Mouse (Mus musculus): ENCODE data around the gene Sec62. TPM values are rescaled to one million over a fixed set of nuclear protein-coding genes. Genes with fewer than 3 reads are reported as not detected.

Gene Sec62
- polyA plus RNA-seq, 1 experiment from 2014 or later = 72.1 TPM

- peaks cover 8% of the 10 kb centered on the region; the same call in 1 of the 2 replicates for H3K36me3 ChIP-seq (ENCODE audit: control insufficient read depth, insufficient read depth, low read length)
Measured at GRCm38 (mm10) chr3:30802171-30802570, 9.5 kb downstream of the Sec62 start.

DNA sequence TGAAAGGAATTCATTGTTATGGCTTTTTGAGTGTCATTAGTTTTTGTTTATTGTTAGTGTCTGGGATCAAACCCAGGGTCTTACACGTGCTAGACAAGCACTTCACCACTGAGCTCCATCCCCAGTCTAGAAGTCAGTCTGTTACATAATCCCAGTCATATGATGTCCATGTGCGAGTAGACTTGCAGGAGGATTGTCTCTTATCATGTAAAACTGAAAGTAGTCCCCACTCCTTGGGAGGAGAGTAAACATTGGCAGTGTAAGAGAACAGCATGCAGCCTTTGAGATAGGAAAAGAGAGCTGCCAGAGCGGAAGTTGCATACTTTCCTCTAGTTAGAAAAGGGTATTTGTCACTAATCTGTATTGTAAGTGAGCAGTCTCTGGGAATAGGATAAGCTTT lies 20.2 kb downstream of the Sec62 start:
- H3K36me3 ChIP-seq (ENCODE audit: control insufficient read depth, insufficient read depth, low read length) = peaks cover 11% of the 10 kb centered on the region
- no peaks in the 10 kb centered on the region for H3K4me1 ChIP-seq (ENCODE audit: control insufficient read depth, insufficient read depth, low read length)
- no peak overlapping the region for H3K9ac ChIP-seq (ENCODE audit: low read length)
- no peak overlapping the region for H3K4me2 ChIP-seq (ENCODE audit: low read depth, severe bottlenecking)
- WGBS = 84% methylated on average over 3 of the region's 3 CpGs
- DNase-seq (ENCODE audit: low spot score) (no peak), ATAC-seq (ENCODE audit: insufficient number of reproducible peaks, low FRiP score, low TSS enrichment, low read depth) (no peak)
- no peaks in the 10 kb centered on the region for H3K27me3 ChIP-seq (ENCODE audit: control insufficient read depth, insufficient read depth, low read length)
- no peaks in the 10 kb centered on the region for H3K9me3 ChIP-seq (ENCODE audit: control insufficient read depth, low read length)
- H3K4me3 ChIP-seq (ENCODE audit: low read depth, low read length) = no peak overlapping the region
- H3K27ac ChIP-seq (replicated peaks; ENCODE audit: low read depth, low read length) = no peak overlapping the region

More at GRCm38 (mm10) chr3:30802171-30802570, 9.5 kb downstream of the Sec62 start:
- Histone ChIP-seq H3K4me1 (ENCODE audit: control insufficient read depth, insufficient read depth, low read length) (no peaks in the 10 kb centered on the region), H3K9ac (ENCODE audit: low read length) (no peak overlapping the region), H3K27me3 (ENCODE audit: control insufficient read depth, insufficient read depth, low read length) (no peaks in the 10 kb centered on the region), H3K4me3 (ENCODE audit: low read depth, low read length) (no peak overlapping the region), H3K4me2 (ENCODE audit: low read depth, severe bottlenecking) (no peak overlapping the region), H3K27ac (replicated peaks; ENCODE audit: low read depth, low read length) (no peak overlapping the region), H3K9me3 (ENCODE audit: control insufficient read depth, low read length) (no peaks in the 10 kb centered on the region)
- DNase-seq (ENCODE audit: low spot score) = no peak
- ATAC-seq (ENCODE audit: insufficient number of reproducible peaks, low FRiP score, low TSS enrichment, low read depth) = no peak
- WGBS = 95% methylated on average over 3 of the region's 3 CpGs

DNA sequence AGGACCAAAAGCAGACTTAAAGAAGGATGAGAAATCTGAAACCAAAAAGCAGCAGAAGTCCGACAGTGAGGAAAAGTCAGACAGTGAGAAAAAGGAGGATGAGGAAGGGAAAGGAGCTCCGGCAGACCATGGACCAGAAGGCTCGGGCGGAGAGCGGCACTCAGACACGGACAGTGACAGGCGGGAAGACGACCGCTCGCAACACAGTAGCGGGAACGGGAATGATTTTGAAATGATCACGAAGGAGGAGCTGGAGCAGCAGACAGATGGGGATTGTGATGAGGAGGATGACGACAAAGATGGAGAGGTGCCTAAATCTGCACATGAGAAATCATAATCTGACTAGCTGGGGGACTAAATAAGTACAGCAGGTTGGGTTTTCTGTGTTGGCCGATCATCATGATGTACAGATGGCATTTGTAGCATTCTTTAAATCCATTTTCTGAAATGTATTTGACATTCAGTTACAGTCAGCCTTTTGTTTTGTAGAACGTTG lies 26.0 kb downstream of the Sec62 start:
- no peak for DNase-seq (ENCODE audit: low spot score)
- no peaks in the 10 kb centered on the region for H3K27me3 ChIP-seq (ENCODE audit: control insufficient read depth, insufficient read depth, low read length)
- H3K36me3 ChIP-seq (ENCODE audit: control insufficient read depth, insufficient read depth, low read length) = peaks cover 9% of the 10 kb centered on the region
- 96% methylated on average over 16 of the region's 16 CpGs for WGBS
- no peak for ATAC-seq (ENCODE audit: insufficient number of reproducible peaks, low FRiP score, low TSS enrichment, low read depth)
- H3K4me3 ChIP-seq (ENCODE audit: low read depth, low read length) = no peak overlapping the region
- H3K4me1 ChIP-seq (ENCODE audit: control insufficient read depth, insufficient read depth, low read length) = no peaks in the 10 kb centered on the region
- H3K9ac ChIP-seq (ENCODE audit: low read length) = no peak overlapping the region
- H3K4me2 ChIP-seq (ENCODE audit: low read depth, severe bottlenecking) = no peak overlapping the region
- no peak overlapping the region for H3K27ac ChIP-seq (replicated peaks; ENCODE audit: low read depth, low read length)
- no peaks in the 10 kb centered on the region for H3K9me3 ChIP-seq (ENCODE audit: control insufficient read depth, low read length)

DNA sequence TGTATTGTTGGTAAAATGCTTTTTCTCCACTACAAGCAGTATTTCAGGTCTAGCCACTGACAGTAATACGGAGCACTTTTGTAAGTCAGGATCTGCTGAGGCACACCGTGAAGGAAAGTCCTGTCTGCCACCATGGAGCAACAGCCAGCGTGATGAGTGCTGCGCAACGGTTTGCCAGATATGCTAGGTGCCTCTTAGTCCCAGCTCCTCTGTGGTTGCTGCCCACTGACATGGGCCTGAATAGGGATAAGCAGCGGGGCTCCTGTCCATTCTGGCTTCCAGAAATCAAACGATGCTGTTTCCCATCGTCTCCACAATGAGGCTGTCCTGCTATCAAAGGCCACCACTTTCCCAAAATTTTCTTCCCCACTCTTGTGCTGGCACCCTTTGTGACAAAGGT lies 29.5 kb downstream of the Sec62 start:
- Histone ChIP-seq H3K9ac (ENCODE audit: low read length) (no peak overlapping the region), H3K36me3 (ENCODE audit: control insufficient read depth, insufficient read depth, low read length) (peaks cover 7% of the 10 kb centered on the region; the same call in 1 of the 2 replicates), H3K9me3 (ENCODE audit: control insufficient read depth, low read length) (no peaks in the 10 kb centered on the region), H3K27ac (replicated peaks; ENCODE audit: low read depth, low read length) (no peak overlapping the region), H3K27me3 (ENCODE audit: control insufficient read depth, insufficient read depth, low read length) (no peaks in the 10 kb centered on the region), H3K4me2 (ENCODE audit: low read depth, severe bottlenecking) (no peak overlapping the region), H3K4me3 (ENCODE audit: low read depth, low read length) (no peak overlapping the region), H3K4me1 (ENCODE audit: control insufficient read depth, insufficient read depth, low read length) (no peaks in the 10 kb centered on the region)
- no peak for DNase-seq (ENCODE audit: low spot score)
- 93% methylated on average over 8 of the region's 8 CpGs for WGBS
- ATAC-seq (ENCODE audit: insufficient number of reproducible peaks, low FRiP score, low TSS enrichment, low read depth) = no peak

GRCm38 (mm10) chr3:30826069-30826468 lies 33.4 kb downstream of the Sec62 start:
- Histone ChIP-seq H3K9me3 (ENCODE audit: control insufficient read depth, low read length) (peaks cover under 1% of the 10 kb centered on the region; the same call in 1 of the 2 replicates), H3K4me2 (ENCODE audit: low read depth, severe bottlenecking) (no peak overlapping the region), H3K4me1 (ENCODE audit: control insufficient read depth, insufficient read depth, low read length) (no peaks in the 10 kb centered on the region), H3K9ac (ENCODE audit: low read length) (no peak overlapping the region), H3K4me3 (ENCODE audit: low read depth, low read length) (no peak overlapping the region), H3K36me3 (ENCODE audit: control insufficient read depth, insufficient read depth, low read length) (no peaks in the 10 kb centered on the region), H3K27ac (replicated peaks; ENCODE audit: low read depth, low read length) (no peak overlapping the region), H3K27me3 (ENCODE audit: control insufficient read depth, insufficient read depth, low read length) (no peaks in the 10 kb centered on the region)
- WGBS = 96% methylated on average over 5 of the region's 5 CpGs
- ATAC-seq (ENCODE audit: insufficient number of reproducible peaks, low FRiP score, low TSS enrichment, low read depth) (no peak), DNase-seq (ENCODE audit: low spot score) (no peak)

DNA sequence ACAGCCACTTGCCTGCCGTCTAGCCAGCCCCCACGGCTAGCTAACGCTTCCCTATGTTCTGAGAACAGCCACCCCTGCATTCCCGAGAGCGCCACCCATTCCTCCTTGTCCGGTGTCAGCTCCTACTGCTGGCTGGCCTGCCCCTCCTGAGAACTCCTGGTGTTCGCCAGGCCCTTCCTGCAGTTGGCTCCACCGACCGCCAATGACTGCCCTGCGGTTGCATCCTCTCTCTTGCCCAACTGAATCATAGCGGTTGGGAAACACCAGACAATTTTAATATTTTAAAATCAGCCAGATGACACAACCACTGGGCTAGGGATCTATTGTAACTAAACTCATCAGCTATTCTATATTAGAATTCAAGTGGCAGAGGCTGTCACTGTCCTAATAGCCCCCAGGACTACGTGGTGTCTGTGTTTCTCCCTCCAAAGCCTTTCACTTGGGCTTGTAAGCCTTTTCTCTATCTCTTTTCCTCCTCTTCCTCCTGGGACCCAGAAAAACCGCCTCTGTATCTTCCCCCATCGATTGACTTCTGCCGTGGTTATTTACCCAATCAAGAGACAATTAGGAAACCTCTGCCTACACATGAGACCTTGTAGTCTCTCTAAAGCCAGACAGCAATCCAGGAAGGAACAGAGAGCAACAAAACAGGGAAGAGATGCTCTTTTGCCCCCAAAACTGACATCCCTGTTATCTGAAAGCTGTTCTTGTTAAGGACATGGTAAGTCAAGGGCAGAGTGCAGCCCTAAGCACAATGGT lies 39.4 kb downstream of the Sec62 start:
- Histone ChIP-seq H3K4me1 (ENCODE audit: control insufficient read depth, insufficient read depth, low read length) (no peaks in the 10 kb centered on the region), H3K36me3 (ENCODE audit: control insufficient read depth, insufficient read depth, low read length) (no peaks in the 10 kb centered on the region), H3K9me3 (ENCODE audit: control insufficient read depth, low read length) (peaks cover 2% of the 10 kb centered on the region; the same call in 1 of the 2 replicates), H3K4me3 (ENCODE audit: low read depth, low read length) (no peak overlapping the region), H3K4me2 (ENCODE audit: low read depth, severe bottlenecking) (no peak overlapping the region), H3K9ac (ENCODE audit: low read length) (no peak overlapping the region), H3K27ac (replicated peaks; ENCODE audit: low read depth, low read length) (no peak overlapping the region), H3K27me3 (ENCODE audit: control insufficient read depth, insufficient read depth, low read length) (no peaks in the 10 kb centered on the region)
- DNase-seq (ENCODE audit: low spot score) (no peak), ATAC-seq (ENCODE audit: insufficient number of reproducible peaks, low FRiP score, low TSS enrichment, low read depth) (no peak)
- WGBS = 75% methylated on average over 15 of the region's 15 CpGs

DNA sequence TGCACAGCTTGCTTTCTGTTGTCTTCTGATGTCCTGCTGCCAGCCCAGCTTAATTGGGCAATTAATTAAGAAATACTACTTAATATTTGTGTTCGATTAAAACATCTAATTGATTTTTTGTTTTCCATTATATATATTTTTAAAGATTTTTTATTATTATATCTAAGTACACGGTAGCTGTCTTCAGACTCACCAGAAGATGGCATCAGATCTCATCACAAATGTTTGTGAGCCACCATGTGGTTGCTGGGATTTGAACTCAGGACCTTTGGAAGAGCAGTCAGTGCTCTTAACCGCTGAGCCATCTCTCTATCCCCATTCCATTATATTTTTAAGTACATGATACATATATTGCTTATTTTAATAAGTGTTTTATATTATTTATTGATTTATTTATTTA lies 40.6 kb downstream of the Sec62 start:
- 82% methylated on average over 3 of the region's 3 CpGs for WGBS
- ATAC-seq (ENCODE audit: insufficient number of reproducible peaks, low FRiP score, low TSS enrichment, low read depth) (no peak), DNase-seq (ENCODE audit: low spot score) (no peak)
- no peak overlapping the region for H3K4me3 ChIP-seq (ENCODE audit: low read depth, low read length)
- H3K9me3 ChIP-seq (ENCODE audit: control insufficient read depth, low read length) = peaks cover 2% of the 10 kb centered on the region; the same call in 1 of the 2 replicates
- no peak overlapping the region for H3K4me2 ChIP-seq (ENCODE audit: low read depth, severe bottlenecking)
- H3K9ac ChIP-seq (ENCODE audit: low read length) = no peak overlapping the region
- H3K4me1 ChIP-seq (ENCODE audit: control insufficient read depth, insufficient read depth, low read length) = no peaks in the 10 kb centered on the region
- H3K27ac ChIP-seq (replicated peaks; ENCODE audit: low read depth, low read length) = no peak overlapping the region
- no peaks in the 10 kb centered on the region for H3K27me3 ChIP-seq (ENCODE audit: control insufficient read depth, insufficient read depth, low read length)
- no peaks in the 10 kb centered on the region for H3K36me3 ChIP-seq (ENCODE audit: control insufficient read depth, insufficient read depth, low read length)

- H3K36me3 ChIP-seq (ENCODE audit: control insufficient read depth, insufficient read depth, low read length) = no peaks in the 10 kb centered on the region
- DNase-seq (ENCODE audit: low spot score) (no peak), ATAC-seq (ENCODE audit: insufficient number of reproducible peaks, low FRiP score, low TSS enrichment, low read depth) (no peak)
- H3K9me3 ChIP-seq (ENCODE audit: control insufficient read depth, low read length) = no peaks in the 10 kb centered on the region
- no peak overlapping the region for H3K4me3 ChIP-seq (ENCODE audit: low read depth, low read length)
- 79% methylated on average over 2 of the region's 2 CpGs for WGBS
- no peaks in the 10 kb centered on the region for H3K4me1 ChIP-seq (ENCODE audit: control insufficient read depth, insufficient read depth, low read length)
- no peaks in the 10 kb centered on the region for H3K27me3 ChIP-seq (ENCODE audit: control insufficient read depth, insufficient read depth, low read length)
- H3K9ac ChIP-seq (ENCODE audit: low read length) = no peak overlapping the region
- no peak overlapping the region for H3K27ac ChIP-seq (replicated peaks; ENCODE audit: low read depth, low read length)
- H3K4me2 ChIP-seq (ENCODE audit: low read depth, severe bottlenecking) = no peak overlapping the region
Measured at GRCm38 (mm10) chr3:30845755-30846154, 53.1 kb downstream of the Sec62 start.

Data from limb, embryonic 11.5 days (tissue).